Mouse (Mus musculus) stomach, embryonic 16.5 days (tissue): Measurements from ENCODE around the gene Col15a1. TPM values are rescaled to one million over a fixed set of nuclear protein-coding genes. Genes with fewer than 3 reads are reported as not detected.

Experiments used
- ATAC-seq: fragments of 200-750 bp; cut with Nextera tagmentation; 2 replicates; pipeline ENCODE4 v1.8.0; 2017; ENCODE audit warnings: moderate number of reproducible peaks, moderate TSS enrichment; ENCODE audit not compliant: insufficient read depth, low FRiP score
- H3K27ac ChIP-seq: fragments of 300-500 bp; sonication (generic); 2 replicates; pipeline ENCODE4 v1.5.1; 2014; ENCODE audit warnings: low read length
- H3K27me3 ChIP-seq: fragments of 300-500 bp; sonication (generic); 2 replicates; pipeline ENCODE4 v1.6.1; 2014; ENCODE audit warnings: low read length, control low read depth, mixed read lengths; ENCODE audit not compliant: control insufficient read depth, insufficient read depth
- H3K36me3 ChIP-seq: fragments of 300-500 bp; sonication (generic); 2 replicates; pipeline ENCODE4 v1.6.1; 2014; ENCODE audit warnings: low read length; ENCODE audit not compliant: control insufficient read depth, insufficient read depth
- H3K4me1 ChIP-seq: fragments of 300-500 bp; sonication (generic); 2 replicates; pipeline ENCODE4 v1.6.1; 2014; ENCODE audit warnings: low read length, control low read depth, mixed read lengths; ENCODE audit not compliant: control insufficient read depth, insufficient read depth
- H3K4me2 ChIP-seq: fragments of 300-500 bp; sonication (generic); 2 replicates; pipeline ENCODE4 v1.6.1; 2014; ENCODE audit warnings: low read depth, low read length, mixed read lengths
- H3K4me3 ChIP-seq: fragments of 300-500 bp; sonication (generic); replicated peaks from 2 replicates; pipeline ENCODE4 v1.5.1; 2014; ENCODE audit warnings: mild to moderate bottlenecking, low read length
- H3K9ac ChIP-seq: fragments of 300-500 bp; sonication (generic); 2 replicates; pipeline ENCODE4 v1.6.1; 2014; ENCODE audit warnings: low read length
- H3K9me3 ChIP-seq: fragments of 300-500 bp; sonication (generic); replicated peaks from 2 replicates; pipeline ENCODE4 v1.6.1; 2016; ENCODE audit warnings: low read length, control low read depth; ENCODE audit not compliant: control insufficient read depth
- WGBS: fragments of 180-500 bp; shearing (Covaris S2); extraction: QIAGEN DNeasy Blood & Tissue Kit; methylation state at CpG from one replicate; pipeline ENCODE4 v1.1.7; 2014; 5-methylcytosine and 5-hydroxymethylcytosine counted together
- polyA plus RNA-seq: library from polyadenylated mRNA; unstranded; fragments of >200 nt; fragmentation: Nextera tagmentation; extraction: Ambion mirVana; gene quantifications from 2 replicates; pipeline ENCODE4 v1.2.1, GENCODE M21; 2015

Col15a1 gene
- polyA plus RNA-seq, 1 experiment from 2014 or later, result 34.0 TPM

DNA sequence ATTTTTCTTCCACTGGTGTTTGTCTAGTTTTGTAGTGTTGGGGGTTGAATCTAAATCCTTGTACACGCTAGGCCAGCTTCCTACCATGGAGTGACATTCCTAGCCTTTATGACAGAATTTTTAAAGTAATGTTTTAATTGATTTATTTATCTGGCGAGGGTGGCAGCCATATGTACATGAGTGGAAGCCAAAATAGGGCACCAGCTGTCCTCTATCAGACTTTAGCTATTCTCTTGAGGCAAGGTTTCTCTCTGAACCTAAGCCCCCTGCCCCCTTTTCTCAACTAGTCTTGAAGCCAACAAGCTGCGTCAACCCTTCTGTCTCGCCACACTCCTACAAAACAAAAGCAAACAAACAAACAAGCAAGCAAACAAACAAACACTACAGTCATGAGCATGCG lies 57.6 kb downstream of the Col15a1 start:
- H3K9me3 ChIP-seq, result no peaks in the 10 kb centered on the region
- H3K4me3 ChIP-seq, result no peak overlapping the region
- no peaks in the 10 kb centered on the region for H3K4me1 ChIP-seq
- H3K27me3 ChIP-seq, result no peaks in the 10 kb centered on the region
- no peaks in the 10 kb centered on the region for H3K36me3 ChIP-seq
- H3K9ac ChIP-seq, result no peak overlapping the region
- 75% methylated on average over 5 of the region's 5 CpGs for WGBS
- no peak overlapping the region for H3K27ac ChIP-seq
- H3K4me2 ChIP-seq, result no peak overlapping the region
- ATAC-seq, result no peak

DNA sequence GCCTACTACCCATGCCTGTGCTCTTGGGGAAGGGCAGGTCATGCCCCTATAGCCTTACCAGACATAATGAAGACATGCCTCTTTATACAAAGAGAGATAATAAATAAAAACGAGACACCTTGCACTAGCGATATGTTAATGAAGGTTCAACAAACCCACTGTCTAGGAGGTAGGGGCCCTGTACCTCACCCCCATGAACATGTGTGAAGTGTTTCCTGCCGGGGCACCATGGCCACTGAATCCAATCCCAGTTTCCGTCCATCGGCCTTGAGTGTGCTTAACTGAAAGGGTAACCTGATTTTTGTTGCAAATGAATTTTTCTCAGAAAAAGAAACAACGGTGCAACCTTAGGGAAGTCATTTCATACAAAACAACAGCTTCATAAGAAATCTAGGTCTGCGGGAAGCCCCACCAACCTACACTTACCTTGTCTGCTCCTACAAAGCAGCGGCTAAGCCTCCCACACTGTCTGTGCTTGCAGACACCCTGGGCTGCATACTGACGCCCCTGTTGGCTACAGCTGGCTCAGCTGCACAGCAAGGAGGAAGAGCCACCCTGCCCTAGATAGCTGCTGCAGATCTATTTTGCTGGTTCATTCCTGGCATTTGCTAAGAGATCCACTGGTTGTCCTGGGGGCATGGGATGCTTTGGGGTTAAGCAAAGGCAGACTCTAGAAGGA lies 64.6 kb downstream of the Col15a1 start:
- 76% methylated on average over 9 of the region's 9 CpGs for WGBS
- Histone ChIP-seq H3K27ac (no peak overlapping the region), H3K4me1 (no peaks in the 10 kb centered on the region), H3K4me2 (no peak overlapping the region), H3K4me3 (no peak overlapping the region), H3K27me3 (no peaks in the 10 kb centered on the region), H3K36me3 (no peaks in the 10 kb centered on the region), H3K9me3 (no peaks in the 10 kb centered on the region), H3K9ac (no peak overlapping the region)
- ATAC-seq, result no peak

DNA sequence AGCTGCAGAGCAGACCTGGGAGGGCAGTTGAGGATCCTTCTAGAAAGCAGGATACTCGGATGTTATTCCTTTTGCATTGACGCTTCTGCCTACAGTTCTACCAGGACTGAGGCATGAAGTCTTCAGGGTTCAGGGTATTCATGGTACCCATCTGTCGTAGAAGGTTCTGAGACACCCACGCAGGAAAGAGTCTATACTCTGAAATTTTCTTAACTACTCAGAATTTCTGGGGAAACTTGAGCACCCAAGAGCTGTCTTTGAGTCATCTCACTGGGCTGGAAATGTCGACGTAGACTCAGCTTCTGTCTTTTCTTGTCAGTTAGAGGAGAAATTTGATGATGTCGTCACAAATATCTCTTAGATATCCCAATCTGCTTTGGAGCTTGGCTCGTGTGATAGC lies 65.8 kb downstream of the Col15a1 start:
- 84% methylated on average over 8 of the region's 8 CpGs for WGBS
- Histone ChIP-seq H3K36me3 (no peaks in the 10 kb centered on the region), H3K9me3 (no peaks in the 10 kb centered on the region), H3K27me3 (no peaks in the 10 kb centered on the region), H3K4me2 (no peak overlapping the region), H3K27ac (no peak overlapping the region), H3K4me1 (no peaks in the 10 kb centered on the region), H3K4me3 (no peak overlapping the region), H3K9ac (no peak overlapping the region)
- ATAC-seq, result no peak

DNA sequence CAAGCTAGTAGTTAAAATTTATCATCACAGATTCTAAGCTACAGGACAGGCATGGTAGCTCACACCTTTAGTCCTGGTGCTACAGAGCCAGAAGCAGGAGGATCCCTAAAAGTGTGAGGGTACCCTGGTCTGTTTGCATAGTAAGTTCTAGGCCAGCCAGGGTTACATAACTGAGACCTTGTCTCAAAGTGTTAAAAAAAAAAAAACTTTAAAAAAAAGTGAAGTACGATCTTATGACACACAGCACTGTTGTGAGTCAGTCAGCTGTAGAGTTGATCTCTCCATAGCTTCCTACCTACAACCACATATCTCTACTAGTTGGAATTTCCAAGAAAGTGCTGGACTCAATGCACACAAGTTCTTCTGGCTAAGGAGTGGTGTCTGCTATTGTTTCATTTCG lies 67.0 kb downstream of the Col15a1 start:
- 85% methylated on average over 2 of the region's 2 CpGs for WGBS
- no peaks in the 10 kb centered on the region for H3K27me3 ChIP-seq
- no peak overlapping the region for H3K4me3 ChIP-seq
- no peak overlapping the region for H3K4me2 ChIP-seq
- H3K4me1 ChIP-seq, result no peaks in the 10 kb centered on the region
- no peak overlapping the region for H3K9ac ChIP-seq
- no peak overlapping the region for H3K27ac ChIP-seq
- no peak for ATAC-seq
- H3K36me3 ChIP-seq, result no peaks in the 10 kb centered on the region
- H3K9me3 ChIP-seq, result no peaks in the 10 kb centered on the region

DNA sequence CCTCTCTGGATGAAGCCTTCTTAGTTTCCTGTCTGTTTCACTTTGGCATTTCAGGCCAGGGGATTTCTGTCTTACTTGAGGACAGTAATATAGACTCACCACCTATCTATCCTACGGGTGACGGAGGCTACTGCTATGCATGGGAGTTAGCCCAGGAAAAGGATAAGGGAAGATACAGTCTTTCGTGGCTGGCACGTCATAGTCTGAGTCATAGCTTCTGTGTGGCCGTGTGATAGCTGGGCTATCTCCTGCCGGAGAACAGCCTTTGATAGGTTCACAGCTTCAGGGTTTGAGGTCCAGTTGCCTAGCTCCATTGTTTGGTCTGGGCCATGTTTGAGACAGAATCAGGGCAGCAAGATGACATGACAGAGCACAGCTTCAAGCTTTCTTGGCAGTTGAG lies 70.4 kb downstream of the Col15a1 start:
- Histone ChIP-seq H3K9ac (no peak overlapping the region), H3K4me1 (no peaks in the 10 kb centered on the region), H3K4me2 (no peak overlapping the region), H3K36me3 (no peaks in the 10 kb centered on the region), H3K27ac (no peak overlapping the region), H3K9me3 (no peaks in the 10 kb centered on the region), H3K4me3 (no peak overlapping the region), H3K27me3 (no peaks in the 10 kb centered on the region)
- no peak for ATAC-seq
- WGBS, result 84% methylated on average over 6 of the region's 6 CpGs

DNA sequence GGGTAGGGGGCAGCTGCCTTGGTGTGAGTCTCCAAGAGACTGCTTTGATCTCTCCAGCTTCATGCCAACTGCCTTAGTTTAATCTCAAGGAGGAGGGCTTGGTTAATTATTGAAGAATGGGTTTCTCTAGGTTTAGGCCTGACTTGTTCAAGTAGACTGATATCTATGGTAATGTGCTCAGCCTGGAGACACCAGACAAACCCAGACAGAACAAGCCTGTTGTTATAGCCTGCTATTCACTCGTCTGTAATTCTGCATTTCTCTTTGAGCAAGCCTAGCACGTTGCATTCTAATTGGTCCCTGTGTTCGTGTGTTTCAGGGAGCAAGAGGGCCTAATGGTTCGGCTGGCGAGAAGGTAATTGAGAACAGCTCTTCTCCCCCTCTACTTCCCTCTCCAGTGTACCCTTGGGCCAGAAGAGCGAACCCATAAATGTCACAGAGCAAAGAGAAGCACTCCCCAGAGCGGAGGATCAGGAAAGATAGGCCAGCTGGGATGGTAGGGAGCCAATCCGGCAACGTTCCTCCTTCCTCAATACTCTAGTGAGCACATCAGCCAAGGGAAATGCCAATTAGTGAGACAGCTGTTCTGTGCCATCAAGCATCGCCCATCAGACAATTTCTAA lies 71.2 kb downstream of the Col15a1 start:
- H3K27me3 ChIP-seq, result no peaks in the 10 kb centered on the region
- no peak overlapping the region for H3K27ac ChIP-seq
- no peaks in the 10 kb centered on the region for H3K36me3 ChIP-seq
- H3K4me3 ChIP-seq, result no peak overlapping the region
- no peak overlapping the region for H3K4me2 ChIP-seq
- no peaks in the 10 kb centered on the region for H3K4me1 ChIP-seq
- no peak for ATAC-seq
- H3K9ac ChIP-seq, result no peak overlapping the region
- H3K9me3 ChIP-seq, result no peaks in the 10 kb centered on the region
- 74% methylated on average over 10 of the region's 10 CpGs for WGBS

DNA sequence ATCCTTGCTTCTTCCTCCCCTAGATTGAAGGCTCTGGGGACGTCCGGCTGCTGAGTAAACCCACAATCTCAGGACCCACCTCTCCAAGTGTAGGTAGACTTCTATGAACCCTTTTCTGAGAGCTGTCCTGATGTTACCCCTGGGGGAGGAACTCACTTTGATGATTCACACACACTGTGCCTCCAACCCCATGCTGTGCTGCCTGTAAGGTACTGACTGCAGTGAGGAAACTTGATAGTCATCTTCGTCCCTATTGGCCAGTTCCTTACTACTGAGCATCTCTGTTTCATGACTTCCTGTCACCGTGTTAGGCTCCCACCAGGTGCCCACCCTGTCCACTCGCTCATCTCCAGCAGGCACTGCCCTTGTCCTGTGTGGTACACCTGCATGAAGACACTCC lies 72.2 kb downstream of the Col15a1 start:
- H3K9ac ChIP-seq, result no peak overlapping the region

DNA sequence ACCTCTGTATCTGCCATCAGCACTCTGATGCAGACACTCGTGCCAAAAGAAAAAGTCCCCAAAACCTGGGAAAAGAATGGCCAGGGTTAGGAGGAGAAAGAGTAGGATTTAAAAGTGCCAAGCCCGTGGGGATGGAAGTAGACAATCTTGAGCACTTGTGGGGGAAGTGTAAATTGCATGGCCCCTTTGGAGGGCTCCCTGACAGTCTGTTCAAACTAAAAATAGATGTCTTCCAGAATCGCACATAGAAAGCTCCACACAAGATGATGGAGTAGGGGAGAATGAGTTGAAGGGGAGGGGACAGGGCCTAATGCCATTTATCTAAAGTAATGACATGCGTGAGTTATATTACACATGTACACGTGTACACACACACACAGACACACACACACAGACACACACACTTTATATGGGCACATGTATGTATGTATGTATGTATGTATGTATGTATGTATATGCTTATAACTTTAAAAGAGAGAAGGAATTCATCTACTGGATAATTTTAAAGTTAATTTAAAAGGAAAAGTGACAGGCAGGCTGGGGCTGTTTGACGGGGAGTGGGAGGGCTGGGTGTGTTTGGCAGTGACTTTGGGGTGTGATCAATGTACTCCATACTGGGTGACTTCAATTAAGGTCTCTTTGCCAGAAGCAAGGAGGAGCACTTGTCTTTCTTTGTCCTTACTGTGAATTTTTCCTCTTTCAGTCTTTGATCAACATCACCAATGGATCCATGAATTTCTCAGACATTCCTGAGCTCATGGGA lies 74.1 kb downstream of the Col15a1 start:
- H3K9me3 ChIP-seq, result no peaks in the 10 kb centered on the region
- WGBS, result 62% methylated on average over 6 of the region's 6 CpGs
- H3K27me3 ChIP-seq, result no peaks in the 10 kb centered on the region
- no peaks in the 10 kb centered on the region for H3K36me3 ChIP-seq
- no peak overlapping the region for H3K4me2 ChIP-seq
- no peak for ATAC-seq
- H3K4me3 ChIP-seq, result no peak overlapping the region
- no peak overlapping the region for H3K27ac ChIP-seq
- H3K4me1 ChIP-seq, result peaks cover 7% of the 10 kb centered on the region; the same call in 1 of the 2 replicates
- no peak overlapping the region for H3K9ac ChIP-seq

More for the DNA sequence above, 72.2 kb downstream of the Col15a1 start:
- H3K4me2 ChIP-seq, result no peak overlapping the region
- H3K27ac ChIP-seq, result no peak overlapping the region
- H3K9me3 ChIP-seq, result no peaks in the 10 kb centered on the region
- H3K4me1 ChIP-seq, result peaks cover 7% of the 10 kb centered on the region; the same call in 1 of the 2 replicates
- no peak for ATAC-seq
- H3K4me3 ChIP-seq, result no peak overlapping the region
- H3K27me3 ChIP-seq, result no peaks in the 10 kb centered on the region
- no peaks in the 10 kb centered on the region for H3K36me3 ChIP-seq
- 85% methylated on average over 5 of the region's 5 CpGs for WGBS

DNA sequence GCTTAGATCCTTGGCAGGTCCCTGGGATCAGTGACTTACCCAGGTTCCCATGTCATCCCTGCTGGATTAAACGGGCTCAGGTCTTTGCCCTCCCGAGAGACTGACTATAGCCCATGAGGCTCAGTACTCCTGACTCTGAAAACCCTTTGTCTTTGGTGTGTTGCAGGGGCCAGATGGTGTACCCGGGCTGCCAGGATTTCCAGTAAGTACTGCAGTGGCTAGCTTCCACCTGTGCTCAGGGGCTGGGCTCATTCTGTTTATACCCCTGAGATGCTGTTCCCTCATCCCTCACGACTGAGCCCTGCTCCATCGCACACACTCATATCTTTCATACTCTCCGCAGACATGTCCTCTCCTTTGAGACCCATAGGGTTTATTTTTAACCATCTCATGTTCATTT lies 76.3 kb downstream of the Col15a1 start:
- Histone ChIP-seq H3K9me3 (no peaks in the 10 kb centered on the region), H3K4me3 (no peak overlapping the region), H3K9ac (no peak overlapping the region), H3K4me2 (no peak overlapping the region), H3K36me3 (no peaks in the 10 kb centered on the region), H3K27ac (no peak overlapping the region), H3K27me3 (no peaks in the 10 kb centered on the region), H3K4me1 (peaks cover 7% of the 10 kb centered on the region; the same call in 1 of the 2 replicates)
- no peak for ATAC-seq
- 82% methylated on average over 6 of the region's 6 CpGs for WGBS
